Comparison of ENCODE assay signal across 8 mouse cellular contexts in the genomic region with DNA sequence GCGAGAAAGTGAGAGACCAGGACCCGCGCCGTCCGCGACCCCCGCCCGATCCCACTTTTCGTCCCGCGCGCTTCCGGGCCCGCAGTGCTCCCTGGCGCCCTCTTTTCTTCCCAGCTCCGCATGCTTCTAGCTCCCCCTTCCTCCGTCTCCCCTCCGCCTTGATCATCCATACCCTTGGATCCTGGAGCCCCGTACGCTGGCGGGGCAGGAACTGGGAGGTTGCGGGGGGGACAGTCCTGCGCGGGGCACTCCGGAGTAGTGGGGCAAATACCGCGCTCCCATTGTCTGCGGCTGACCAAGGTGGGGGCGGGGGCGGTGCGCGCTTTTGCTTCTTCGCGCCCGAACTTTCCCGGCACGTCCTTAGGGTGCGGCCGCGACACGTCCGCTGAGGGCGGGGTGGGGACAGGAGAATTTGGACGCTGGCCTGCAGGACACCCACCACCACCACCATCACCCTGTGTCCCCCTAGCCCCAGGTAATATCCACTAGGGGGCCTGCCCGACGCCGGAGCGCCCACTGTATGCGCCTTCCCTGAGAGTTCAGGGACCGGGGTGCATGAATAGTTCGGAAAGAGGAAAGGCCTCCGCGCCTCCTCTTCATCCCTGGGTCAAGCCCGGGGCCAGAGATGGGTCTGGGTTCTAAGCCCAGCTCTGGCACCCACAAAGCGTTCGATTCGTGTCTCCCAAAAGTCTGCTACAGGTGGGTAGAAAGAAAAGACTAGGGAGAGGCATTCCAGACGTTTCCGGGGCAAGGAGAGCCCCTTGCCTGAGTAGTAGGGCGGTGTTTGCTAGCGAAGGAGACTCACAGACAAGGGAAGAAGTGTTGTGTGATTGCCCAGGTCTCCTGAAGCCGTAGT. TPM values are rescaled to one million over a fixed set of nuclear protein-coding genes. Genes with fewer than 3 reads are reported as not detected.
DNase-seq lines count a peak whose midpoint lies in the region; ATAC-seq lines count a peak whose summit lies in the region.

No protein-coding gene starts in this region.

- H3K4me3 ChIP-seq in hindbrain, embryonic 14.5 days (replicated peaks; ENCODE audit: low read length), result peak overlapping the region; percentile 70
- H3K4me3 ChIP-seq in liver, embryonic 11.5 days (ENCODE audit: low read depth, low read length), result peak overlapping the region; percentile 75

- H3K4me2 ChIP-seq in hindbrain, embryonic 14.5 days (replicated peaks), result peak overlapping the region; percentile 94
- peak overlapping the region; percentile 96 for H3K4me2 ChIP-seq in liver, embryonic 11.5 days

- no peaks in the 10 kb centered on the region for H3K27me3 ChIP-seq in hindbrain, embryonic 14.5 days (ENCODE audit: control insufficient read depth, insufficient read depth, low read length)
- peaks cover 4% of the 10 kb centered on the region; the same call in 1 of the 2 replicates for H3K27me3 ChIP-seq in liver, embryonic 11.5 days (replicated peaks; ENCODE audit: control insufficient read depth, insufficient read depth, low read length)

- WGBS in hindbrain, embryonic 14.5 days, result under 1% methylated on average over 61 of the region's 62 CpGs
- WGBS in liver, embryonic 11.5 days, result under 1% methylated on average over 62 of the region's 62 CpGs

- peak; percentile 41 for ATAC-seq in cerebellum, adult (ENCODE audit: insufficient number of reproducible peaks, low FRiP score, low TSS enrichment)
- peak; percentile 76 for ATAC-seq in hindbrain, embryonic 14.5 days (ENCODE audit: low FRiP score)
- ATAC-seq in liver, embryonic 11.5 days (replicated peaks; ENCODE audit: low FRiP score), result peak; percentile 53
- ATAC-seq in monocyte, adult 5-6 weeks (replicated peaks; ENCODE audit: insufficient number of reproducible peaks, low FRiP score, low TSS enrichment, poor library complexity, severe bottlenecking), result peak; percentile 8; the same call in 1 of the 2 replicates

- peak overlapping the region; percentile 90 for H3K27ac ChIP-seq in hindbrain, embryonic 14.5 days
- H3K27ac ChIP-seq in liver, embryonic 11.5 days (ENCODE audit: low read depth, low read length), result peak overlapping the region; percentile 92

- H3K9ac ChIP-seq in hindbrain, embryonic 14.5 days, result peak overlapping the region; percentile 88
- H3K9ac ChIP-seq in liver, embryonic 11.5 days (ENCODE audit: low read depth, low read length), result peak overlapping the region; percentile 89

- H3K9me3 ChIP-seq in hindbrain, embryonic 14.5 days (ENCODE audit: control insufficient read depth, low read length), result no peaks in the 10 kb centered on the region
- no peaks in the 10 kb centered on the region for H3K9me3 ChIP-seq in liver, embryonic 11.5 days (ENCODE audit: control insufficient read depth, low read length)

- peaks cover 19% of the 10 kb centered on the region for H3K4me1 ChIP-seq in hindbrain, embryonic 14.5 days (replicated peaks; ENCODE audit: control insufficient read depth, insufficient read depth, low read length)
- H3K4me1 ChIP-seq in liver, embryonic 11.5 days (replicated peaks; ENCODE audit: control insufficient read depth, insufficient read depth, low read length), result peaks cover 19% of the 10 kb centered on the region

- peak; percentile 43 to 85 for DNase-seq in adrenal gland, adult (ENCODE audit: inconsistent age in 2 of 2, low spot score in 1 of 2)
- no peak for DNase-seq in adrenal gland, postnatal 4 days (ENCODE audit: low spot score in 2 of 2)
- DNase-seq in forelimb bud, embryonic 11.5 days (ENCODE audit: low read depth, low spot score), result peak; percentile 34
- peak; percentile 28 for DNase-seq in hindbrain, embryonic 14.5 days (ENCODE audit: low spot score)
- DNase-seq in liver, embryonic 11.5 days (ENCODE audit: low spot score), result peak; percentile 80
- peak; percentile 24 for DNase-seq in testis, postnatal 14 days (ENCODE audit: low spot score)

- peaks cover 26% of the 10 kb centered on the region for H3K36me3 ChIP-seq in hindbrain, embryonic 14.5 days (replicated peaks; ENCODE audit: control insufficient read depth, insufficient read depth)
- peaks cover 15% of the 10 kb centered on the region for H3K36me3 ChIP-seq in liver, embryonic 11.5 days (ENCODE audit: control insufficient read depth, insufficient read depth, low read length)

RNA-seq across cellular contexts. Expression of gene Tpm4, which starts 0.9 kb away (rescaled TPM):
- 100 to 1,000 TPM; 232 to 267 TPM for total RNA-seq in adrenal gland, postnatal 4 days (2021)
- polyA plus RNA-seq in hindbrain, embryonic 14.5 days (2014; fragmentation: Nextera tagmentation; extraction: Ambion mirVana), result 177 and 186 TPM in 2 replicates
- polyA plus RNA-seq in liver, embryonic 11.5 days (2014; fragmentation: Nextera tagmentation; extraction: Ambion mirVana), result 277 and 281 TPM in 2 replicates
- 902 to 973 TPM (median 947 TPM) in 3 replicates for total RNA-seq in monocyte, adult 5-6 weeks (2017)

RNA-seq across cellular contexts. Expression of gene Rab8a, which starts 25.3 kb away (rescaled TPM):
- total RNA-seq in adrenal gland, postnatal 4 days (2021), result 10 to 100 TPM; 64.1 to 67.7 TPM
- polyA plus RNA-seq in hindbrain, embryonic 14.5 days (2014; fragmentation: Nextera tagmentation; extraction: Ambion mirVana), result 60.4 and 68.9 TPM in 2 replicates
- 90.5 and 92.5 TPM in 2 replicates for polyA plus RNA-seq in liver, embryonic 11.5 days (2014; fragmentation: Nextera tagmentation; extraction: Ambion mirVana)
- 640 to 819 TPM (median 739 TPM) in 3 replicates for total RNA-seq in monocyte, adult 5-6 weeks (2017)

RNA-seq across cellular contexts. Expression of gene Olfr374, which starts 28.8 kb away (rescaled TPM):
- total RNA-seq in adrenal gland, postnatal 4 days (2021), result not detected
- polyA plus RNA-seq in hindbrain, embryonic 14.5 days (2014; fragmentation: Nextera tagmentation; extraction: Ambion mirVana), result not detected in 2 replicates
- polyA plus RNA-seq in liver, embryonic 11.5 days (2014; fragmentation: Nextera tagmentation; extraction: Ambion mirVana), result not detected in 2 replicates
- total RNA-seq in monocyte, adult 5-6 weeks (2017), result 0.21 to 0.49 TPM in 2 of 3 replicates, not detected in the other

RNA-seq across cellular contexts. Expression of gene Olfr373, which starts 52.7 kb away (rescaled TPM):
- under 1 TPM in 1 of 2 experiments, not detected in 1; 0.08 TPM for total RNA-seq in adrenal gland, postnatal 4 days (2021)
- polyA plus RNA-seq in hindbrain, embryonic 14.5 days (2014; fragmentation: Nextera tagmentation; extraction: Ambion mirVana), result not detected in 2 replicates
- 0.04 TPM in 1 of 2 replicates, not detected in the other for polyA plus RNA-seq in liver, embryonic 11.5 days (2014; fragmentation: Nextera tagmentation; extraction: Ambion mirVana)
- total RNA-seq in monocyte, adult 5-6 weeks (2017), result not detected in 3 replicates

RNA-seq across cellular contexts. Expression of gene Hsh2d, which starts 53.8 kb away (rescaled TPM):
- total RNA-seq in adrenal gland, postnatal 4 days (2021), result not detected
- not detected in 2 replicates for polyA plus RNA-seq in hindbrain, embryonic 14.5 days (2014; fragmentation: Nextera tagmentation; extraction: Ambion mirVana)
- polyA plus RNA-seq in liver, embryonic 11.5 days (2014; fragmentation: Nextera tagmentation; extraction: Ambion mirVana), result 0.18 and 0.29 TPM in 2 replicates
- 1.2 to 5.8 TPM (median 4.8 TPM) in 3 replicates for total RNA-seq in monocyte, adult 5-6 weeks (2017)

Comparison
In these comparisons a context has a peak if more than half of its experiments do, and no peak if none do; other contexts are left out.
1. DNase-seq: peak in adrenal gland, adult (2 of 2), forelimb bud, embryonic 11.5 days (single experiment), hindbrain, embryonic 14.5 days (single experiment), liver, embryonic 11.5 days (single experiment) and testis, postnatal 14 days (single experiment); none in adrenal gland, postnatal 4 days (0 of 2).
2. ATAC-seq: peak in every context shown above with its lines; median percentile 76 in hindbrain, embryonic 14.5 days; 53 in liver, embryonic 11.5 days; 41 in cerebellum, adult; 8 in monocyte, adult 5-6 weeks.